In genomic region chr5:138173217-138173616, GRCm38 (mm10) we compare ENCODE assay signal across 10 mouse cellular contexts. TPM values are rescaled to one million over a fixed set of nuclear protein-coding genes. Genes with fewer than 3 reads are reported as not detected.
DNase-seq lines count a peak whose midpoint lies in the region; ATAC-seq and TF ChIP-seq lines count a peak whose summit lies in the region.
"Had no signal": no experiment of that assay in that cellular context is flagged by ENCODE, and none has a peak within 500 bp of the region (broad histone marks: within the 10 kb centered on the region; RNA-seq: fewer than 3 reads in every experiment).

No protein-coding gene starts in this region.

- H3K27me3 ChIP-seq in erythroblast, embryonic 14.5 days (ENCODE audit: control insufficient read depth): no peaks in the 10 kb centered on the region
- H3K27me3 ChIP-seq in lung, embryonic 15.5 days: no peaks in the 10 kb centered on the region
- H3K27me3 ChIP-seq in embryonic facial prominence, embryonic 14.5 days (replicated peaks; ENCODE audit: control insufficient read depth, insufficient read depth, low read length): no peaks in the 10 kb centered on the region
- no peaks in the 10 kb centered on the region for H3K27me3 ChIP-seq in cerebellum, adult 2 months (ENCODE audit: control insufficient read depth, insufficient read depth, low read length)

- H3K9me3 ChIP-seq in erythroblast, embryonic 14.5 days (ENCODE audit: control insufficient read depth, low read length): no peaks in the 10 kb centered on the region
- H3K9me3 ChIP-seq in lung, embryonic 15.5 days: no peaks in the 10 kb centered on the region
- H3K9me3 ChIP-seq in embryonic facial prominence, embryonic 14.5 days (ENCODE audit: control insufficient read depth, low read length): no peaks in the 10 kb centered on the region

- TF ChIP-seq POLR2A in cerebellum, adult 2 months (IDR thresholded peaks at IDR 0.05; ENCODE audit: borderline replicate concordance, insufficient read depth, low read length): no peak

- no peak overlapping the region for H3K9ac ChIP-seq in lung, embryonic 15.5 days
- no peak overlapping the region for H3K9ac ChIP-seq in embryonic facial prominence, embryonic 14.5 days (ENCODE audit: low read depth, low read length)

- H3K79me2 ChIP-seq in macrophage (ENCODE audit: inconsistent target): peaks cover 19% of the 10 kb centered on the region

- H3K4me3 ChIP-seq in erythroblast, embryonic 14.5 days (replicated peaks): peak overlapping the region; percentile 95
- peak overlapping the region; percentile 82; the same call in 1 of the 2 replicates for H3K4me3 ChIP-seq in lung, embryonic 15.5 days
- H3K4me3 ChIP-seq in embryonic facial prominence, embryonic 14.5 days (ENCODE audit: low read depth, low read length): peak overlapping the region; percentile 72; the same call in 1 of the 2 replicates
- no peak overlapping the region for H3K4me3 ChIP-seq in macrophage (ENCODE audit: inconsistent target)
- no peak overlapping the region for H3K4me3 ChIP-seq in cerebellum, adult 2 months (replicated peaks; ENCODE audit: insufficient read depth, low read depth, low read length)

- TF ChIP-seq CTCF in cerebellum, adult 2 months (IDR thresholded peaks at IDR 0.05; ENCODE audit: borderline replicate concordance, insufficient read depth, low read depth, low read length): no peak

- peaks cover 45% of the 10 kb centered on the region for H3K4me1 ChIP-seq in erythroblast, embryonic 14.5 days (ENCODE audit: control insufficient read depth)
- H3K4me1 ChIP-seq in lung, embryonic 15.5 days: peaks cover 23% of the 10 kb centered on the region
- peaks cover 15% of the 10 kb centered on the region for H3K4me1 ChIP-seq in embryonic facial prominence, embryonic 14.5 days (ENCODE audit: control insufficient read depth, insufficient read depth, low read length)
- H3K4me1 ChIP-seq in cerebellum, adult 2 months (ENCODE audit: control insufficient read depth, insufficient read depth, low read length): no peaks in the 10 kb centered on the region; the same call in 1 of the 2 replicates

- H3K4me2 ChIP-seq in lung, embryonic 15.5 days: peak overlapping the region; percentile 61; the same call in 1 of the 2 replicates
- H3K4me2 ChIP-seq in embryonic facial prominence, embryonic 14.5 days (ENCODE audit: low read depth, low read length): peak overlapping the region; percentile 86

- no peak for DNase-seq in lung, adult 18-20 months
- peak; percentile 25 for DNase-seq in embryonic facial prominence, embryonic 14.5 days (ENCODE audit: low spot score)
- no peak for DNase-seq in cerebellum, adult 11-12 months
- no peak for DNase-seq in cerebellum, adult 2 months
- DNase-seq: kidney, adult 2 months; right cerebral cortex, adult 18-20 months had no signal

- no peak for ATAC-seq in erythroblast, adult 5-6 weeks (replicated peaks; ENCODE audit: low FRiP score, poor library complexity, severe bottlenecking)
- no peak for ATAC-seq in lung, embryonic 15.5 days (ENCODE audit: borderline replicate concordance, extremely low read depth, low FRiP score, low TSS enrichment)
- no peak for ATAC-seq in embryonic facial prominence, embryonic 14.5 days (ENCODE audit: low read depth)

- H3K27ac ChIP-seq in lung, embryonic 15.5 days: 0 out of 2 replicates have a peak overlapping the region, but pooled peaks have one; percentile 97
- H3K27ac ChIP-seq in embryonic facial prominence, embryonic 14.5 days (replicated peaks; ENCODE audit: low read depth, low read length): no peak overlapping the region
- H3K27ac ChIP-seq in macrophage: peak overlapping the region; percentile 77
- no peak overlapping the region for H3K27ac ChIP-seq in cerebellum, adult 2 months (ENCODE audit: insufficient read depth, low read length)

- H3K36me3 ChIP-seq in erythroblast, embryonic 14.5 days (ENCODE audit: control insufficient read depth): peaks cover 82% of the 10 kb centered on the region
- peaks cover 59% of the 10 kb centered on the region for H3K36me3 ChIP-seq in lung, embryonic 15.5 days
- H3K36me3 ChIP-seq in embryonic facial prominence, embryonic 14.5 days (ENCODE audit: control insufficient read depth, insufficient read depth, low read length): peaks cover 63% of the 10 kb centered on the region
- H3K36me3 ChIP-seq in macrophage (ENCODE audit: inconsistent target): peaks cover 30% of the 10 kb centered on the region; the same call in 1 of the 2 replicates

- 64% methylated on average over 3 of the region's 3 CpGs for WGBS in lung, embryonic 15.5 days
- 76% methylated on average over 3 of the region's 3 CpGs for WGBS in embryonic facial prominence, embryonic 14.5 days
- WGBS in macrophage (ENCODE audit: missing documents): 66% methylated on average over 3 of the region's 3 CpGs
- 71% methylated on average over 3 of the region's 3 CpGs for WGBS in cerebellum, adult 2 months

RNA-seq across cellular contexts. Expression of gene Mcm7, which starts 1.0 kb away (rescaled TPM):
- polyA plus RNA-seq in erythroblast, embryonic 14.5 days (2012): 7.1 and 11.5 TPM in 2 replicates
- total RNA-seq in erythroblast, adult 5-6 weeks (2015; ENCODE audit: low replicate concordance): 78.0 and 100 TPM in 2 replicates
- 155 and 180 TPM in 2 replicates for total RNA-seq in erythroblast, adult 5-6 weeks (2017; ENCODE audit: low replicate concordance)
- 216 and 228 TPM in 2 replicates for polyA plus RNA-seq in lung, embryonic 15.5 days (2015; fragmentation: Nextera tagmentation; extraction: Ambion mirVana)
- polyA plus RNA-seq in embryonic facial prominence, embryonic 14.5 days (2014; fragmentation: Nextera tagmentation; extraction: Ambion mirVana): 120 and 138 TPM in 2 replicates
- 10 to 100 TPM in 15 of 26 experiments, 1 to 10 TPM in 11; 1.3 to 43.7 (median 12.9) TPM for total RNA-seq in macrophage (2018; cell fraction: chromatin; rRNA removed)
- 10 to 100 TPM in 11 of 26 experiments, 1 to 10 TPM in 15; 4.5 to 13.6 (median 8.9) TPM for total RNA-seq in macrophage (2018; cell fraction: cytosol; rRNA removed)
- 10 to 100 TPM in 11 of 26 experiments, 1 to 10 TPM in 15; 3.2 to 84.2 (median 7.7) TPM for total RNA-seq in macrophage (2018; cell fraction: nucleus; rRNA removed)
- polyA plus RNA-seq in macrophage (2018): 7.1 to 61.8 TPM (median 13.3 TPM) in 3 replicates
- polyA plus RNA-seq in cerebellum, adult 2 months (2012; rRNA removed): 23.0 and 24.5 TPM in 2 replicates

RNA-seq across cellular contexts. Expression of gene Ap4m1, which starts 1.4 kb away (rescaled TPM):
- 1.1 and 1.7 TPM in 2 replicates for polyA plus RNA-seq in erythroblast, embryonic 14.5 days (2012)
- total RNA-seq in erythroblast, adult 5-6 weeks (2015; ENCODE audit: low replicate concordance): 4.8 and 5.6 TPM in 2 replicates
- 7.9 and 12.5 TPM in 2 replicates for total RNA-seq in erythroblast, adult 5-6 weeks (2017; ENCODE audit: low replicate concordance)
- 22.8 and 26.2 TPM in 2 replicates for polyA plus RNA-seq in lung, embryonic 15.5 days (2015; fragmentation: Nextera tagmentation; extraction: Ambion mirVana)
- polyA plus RNA-seq in embryonic facial prominence, embryonic 14.5 days (2014; fragmentation: Nextera tagmentation; extraction: Ambion mirVana): 17.5 and 18.9 TPM in 2 replicates
- 100 to 1,000 TPM in 1 of 26 experiments, 10 to 100 TPM in 25; 10.1 to 110 (median 55.9) TPM for total RNA-seq in macrophage (2018; cell fraction: chromatin; rRNA removed)
- 10 to 100 TPM in 17 of 26 experiments, 1 to 10 TPM in 9; 4.3 to 18.5 (median 11.2) TPM for total RNA-seq in macrophage (2018; cell fraction: cytosol; rRNA removed)
- total RNA-seq in macrophage (2018; cell fraction: nucleus; rRNA removed): 10 to 100 TPM; 11.9 to 83.9 (median 37.3) TPM
- polyA plus RNA-seq in macrophage (2018): 10.2 to 20.8 TPM (median 13.0 TPM) in 3 replicates
- polyA plus RNA-seq in cerebellum, adult 2 months (2012; rRNA removed): 25.8 and 28.3 TPM in 2 replicates

RNA-seq across cellular contexts. Expression of gene Cops6, which starts 12.3 kb away (rescaled TPM):
- polyA plus RNA-seq in erythroblast, embryonic 14.5 days (2012): 8.2 and 11.5 TPM in 2 replicates
- total RNA-seq in erythroblast, adult 5-6 weeks (2015; ENCODE audit: low replicate concordance): 23.0 and 62.8 TPM in 2 replicates
- 17.0 and 19.7 TPM in 2 replicates for total RNA-seq in erythroblast, adult 5-6 weeks (2017; ENCODE audit: low replicate concordance)
- polyA plus RNA-seq in lung, embryonic 15.5 days (2015; fragmentation: Nextera tagmentation; extraction: Ambion mirVana): 316 and 320 TPM in 2 replicates
- 233 and 264 TPM in 2 replicates for polyA plus RNA-seq in embryonic facial prominence, embryonic 14.5 days (2014; fragmentation: Nextera tagmentation; extraction: Ambion mirVana)
- 10 to 100 TPM in 21 of 26 experiments, 1 to 10 TPM in 5; 4.0 to 47.1 (median 24.9) TPM for total RNA-seq in macrophage (2018; cell fraction: chromatin; rRNA removed)
- 10 to 100 TPM; 48.3 to 72.5 (median 62.4) TPM for total RNA-seq in macrophage (2018; cell fraction: cytosol; rRNA removed)
- total RNA-seq in macrophage (2018; cell fraction: nucleus; rRNA removed): 10 to 100 TPM in 22 of 26 experiments, 1 to 10 TPM in 4; 8.3 to 34.1 (median 19.9) TPM
- 66.2 to 101 TPM (median 71.0 TPM) in 3 replicates for polyA plus RNA-seq in macrophage (2018)
- 147 and 158 TPM in 2 replicates for polyA plus RNA-seq in cerebellum, adult 2 months (2012; rRNA removed)

RNA-seq across cellular contexts. Expression of gene Taf6, which starts 14.0 kb away (rescaled TPM):
- 2.8 and 3.9 TPM in 2 replicates for polyA plus RNA-seq in erythroblast, embryonic 14.5 days (2012)
- 10.6 and 16.9 TPM in 2 replicates for total RNA-seq in erythroblast, adult 5-6 weeks (2015; ENCODE audit: low replicate concordance)
- 10.9 and 11.5 TPM in 2 replicates for total RNA-seq in erythroblast, adult 5-6 weeks (2017; ENCODE audit: low replicate concordance)
- polyA plus RNA-seq in lung, embryonic 15.5 days (2015; fragmentation: Nextera tagmentation; extraction: Ambion mirVana): 86.7 and 92.3 TPM in 2 replicates
- polyA plus RNA-seq in embryonic facial prominence, embryonic 14.5 days (2014; fragmentation: Nextera tagmentation; extraction: Ambion mirVana): 70.4 and 75.8 TPM in 2 replicates
- 10 to 100 TPM in 21 of 26 experiments, 1 to 10 TPM in 5; 4.5 to 42.1 (median 18.7) TPM for total RNA-seq in macrophage (2018; cell fraction: chromatin; rRNA removed)
- total RNA-seq in macrophage (2018; cell fraction: cytosol; rRNA removed): 10 to 100 TPM; 12.1 to 27.5 (median 22.6) TPM
- 10 to 100 TPM in 21 of 26 experiments, 1 to 10 TPM in 5; 4.8 to 40.7 (median 17.7) TPM for total RNA-seq in macrophage (2018; cell fraction: nucleus; rRNA removed)
- polyA plus RNA-seq in macrophage (2018): 21.9 to 33.7 TPM (median 32.0 TPM) in 3 replicates
- polyA plus RNA-seq in cerebellum, adult 2 months (2012; rRNA removed): 52.7 and 54.8 TPM in 2 replicates

RNA-seq across cellular contexts. Expression of gene Cnpy4, which starts 14.1 kb away (rescaled TPM):
- 0.28 and 0.30 TPM in 2 replicates for polyA plus RNA-seq in erythroblast, embryonic 14.5 days (2012)
- total RNA-seq in erythroblast, adult 5-6 weeks (2015; ENCODE audit: low replicate concordance): 7.3 and 12.1 TPM in 2 replicates
- total RNA-seq in erythroblast, adult 5-6 weeks (2017; ENCODE audit: low replicate concordance): 6.3 and 13.1 TPM in 2 replicates
- polyA plus RNA-seq in lung, embryonic 15.5 days (2015; fragmentation: Nextera tagmentation; extraction: Ambion mirVana): 61.0 and 63.5 TPM in 2 replicates
- 54.0 and 57.4 TPM in 2 replicates for polyA plus RNA-seq in embryonic facial prominence, embryonic 14.5 days (2014; fragmentation: Nextera tagmentation; extraction: Ambion mirVana)
- 10 to 100 TPM in 8 of 26 experiments, 1 to 10 TPM in 14, under 1 TPM in 3, not detected in 1; 0.41 to 21.5 (median 5.4) TPM for total RNA-seq in macrophage (2018; cell fraction: chromatin; rRNA removed)
- 10 to 100 TPM; 10.8 to 19.2 (median 14.6) TPM for total RNA-seq in macrophage (2018; cell fraction: cytosol; rRNA removed)
- 10 to 100 TPM in 20 of 26 experiments, 1 to 10 TPM in 6; 2.7 to 20.8 (median 13.3) TPM for total RNA-seq in macrophage (2018; cell fraction: nucleus; rRNA removed)
- polyA plus RNA-seq in macrophage (2018): 15.8 to 21.3 TPM (median 16.0 TPM) in 3 replicates
- 17.3 and 18.3 TPM in 2 replicates for polyA plus RNA-seq in cerebellum, adult 2 months (2012; rRNA removed)

Comparison
In these comparisons a context has a peak if more than half of its experiments do, and no peak if none do; other contexts are left out.
1. H3K4me3 ChIP-seq: peak in erythroblast, embryonic 14.5 days (single experiment), lung, embryonic 15.5 days (single experiment) and embryonic facial prominence, embryonic 14.5 days (single experiment); none in macrophage (single experiment) and cerebellum, adult 2 months (single experiment).
2. H3K27ac ChIP-seq: peak in lung, embryonic 15.5 days (single experiment) and macrophage (single experiment); none in embryonic facial prominence, embryonic 14.5 days (single experiment) and cerebellum, adult 2 months (single experiment).